Mouse (Mus musculus) spleen, adult 12 weeks (tissue): Measurements from ENCODE around the gene Sox6.

Source experiments
- DNase-seq: peaks from one replicate; pipeline ENCODE4 v3.0.0; 2022; ENCODE audit warnings: low spot score

Sox6 gene

GRCm38 (mm10) chr7:115891482-115891881, 147.1 kb downstream of the Sox6 start:
- DNase-seq, result no peak

DNA sequence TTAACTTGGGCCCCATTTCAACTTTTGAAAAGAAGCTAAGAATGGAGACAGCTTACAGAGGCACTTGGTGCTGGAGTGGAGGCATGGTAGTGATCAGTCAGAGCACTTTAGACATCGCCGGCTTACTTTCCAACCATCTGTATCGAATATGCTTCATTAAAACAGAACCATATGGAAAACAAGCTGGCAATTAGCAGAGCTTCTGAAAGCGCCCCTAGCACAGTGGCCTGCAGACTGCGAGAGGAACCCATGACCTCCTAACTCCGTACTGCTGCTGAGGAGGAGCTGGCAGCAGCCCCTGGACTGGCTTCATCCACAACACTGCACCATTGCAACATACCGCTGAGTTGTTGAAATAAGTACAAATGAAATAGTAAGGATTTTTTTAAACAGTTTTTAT, 148.7 kb downstream of the Sox6 start:
- DNase-seq, result no peak

GRCm38 (mm10) chr7:115888561-115888960, 150.0 kb downstream of the Sox6 start:
- DNase-seq, result no peak

GRCm38 (mm10) chr7:115888120-115888519, 150.5 kb downstream of the Sox6 start:
- DNase-seq, result no peak

DNA sequence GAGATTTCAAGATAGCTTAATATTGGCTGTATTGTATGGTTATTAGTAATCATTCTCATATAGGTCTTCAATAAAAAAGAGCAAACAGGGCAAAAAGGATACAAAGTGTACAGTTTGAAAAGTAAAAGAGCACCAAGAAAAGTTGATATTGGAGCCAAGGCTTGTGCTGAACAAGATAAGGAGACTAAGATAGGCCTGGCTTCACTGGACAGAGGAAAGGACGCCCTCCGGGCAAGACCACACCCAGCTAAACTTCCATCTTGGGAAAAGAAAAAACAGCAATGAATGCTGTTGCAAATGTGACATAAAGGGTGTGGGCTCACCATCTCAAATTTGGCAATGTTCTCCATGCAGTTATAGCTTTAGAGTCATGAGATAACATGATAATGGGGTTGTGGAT, 165.7 kb downstream of the Sox6 start:
- DNase-seq, result peak; percentile 5

GRCm38 (mm10) chr7:115868504-115868903, 170.1 kb downstream of the Sox6 start:
- no peak for DNase-seq

- DNase-seq, result no peak
These were observed 170.9 kb downstream of the Sox6 start for GRCm38 (mm10) chr7:115867518-115868270.

DNA sequence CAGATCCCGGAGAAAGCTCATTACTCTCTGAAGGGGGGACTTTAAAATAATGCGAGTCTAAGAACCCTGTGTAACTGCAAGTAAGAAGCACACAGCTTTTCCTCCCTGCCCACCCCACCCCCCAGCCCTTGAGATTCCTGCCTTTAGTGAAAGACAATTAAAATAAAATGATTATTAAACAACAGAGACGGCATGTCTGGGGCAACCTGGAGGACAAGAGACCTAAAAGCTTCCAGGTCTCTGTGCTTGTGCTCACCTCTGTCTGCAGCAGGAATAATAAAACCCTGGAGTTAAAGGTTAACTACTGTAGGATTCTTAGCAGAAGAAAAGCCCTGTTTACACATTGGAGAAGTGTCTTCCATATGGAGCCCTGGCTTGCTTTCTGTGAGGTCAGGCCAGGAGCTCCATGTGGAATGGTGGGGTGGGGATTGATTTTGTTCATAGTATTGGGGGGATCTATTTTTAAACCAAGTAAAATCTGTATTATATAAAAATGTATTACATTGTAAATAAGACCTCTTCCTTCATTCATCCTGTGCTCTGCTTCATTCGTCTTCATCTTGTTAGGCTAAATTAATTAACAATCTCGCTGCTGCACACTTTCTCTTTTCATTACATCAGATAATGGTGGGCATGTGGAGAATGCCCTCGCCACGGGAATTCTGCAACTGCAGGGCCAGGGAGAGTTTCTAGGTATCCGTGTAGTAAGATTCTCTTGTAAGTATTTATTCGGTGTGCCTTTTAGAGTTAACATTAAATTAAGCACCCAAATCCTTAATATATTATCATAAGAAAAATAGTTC, 171.7 kb downstream of the Sox6 start:
- no peak for DNase-seq

- no peak for DNase-seq
These were observed 172.5 kb downstream of the Sox6 start for GRCm38 (mm10) chr7:115865979-115866697.

GRCm38 (mm10) chr7:115865231-115865630, 173.4 kb downstream of the Sox6 start:
- no peak for DNase-seq

DNA sequence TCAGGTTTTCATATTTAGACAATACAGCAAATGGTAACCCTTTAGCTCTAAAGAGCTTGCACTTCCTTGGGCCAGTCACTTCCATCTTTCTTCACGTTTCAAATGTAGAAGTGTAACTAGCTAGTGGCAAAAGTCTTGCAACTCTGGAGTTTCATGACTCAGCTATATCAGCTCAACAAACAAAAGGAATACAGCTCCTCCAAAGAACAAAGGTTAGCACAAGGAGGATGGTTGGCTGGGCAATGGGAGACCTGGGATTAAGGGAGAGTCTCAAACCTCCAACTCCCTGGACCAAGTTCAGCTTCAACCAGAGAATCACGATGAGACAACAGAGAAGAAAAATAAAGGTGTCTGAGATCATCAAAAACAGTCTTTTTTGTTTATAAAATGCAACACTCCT, 174.2 kb downstream of the Sox6 start:
- no peak for DNase-seq

GRCm38 (mm10) chr7:115859691-115860401, 178.8 kb downstream of the Sox6 start:
- no peak for DNase-seq

GRCm38 (mm10) chr7:115851131-115851530, 187.5 kb downstream of the Sox6 start:
- DNase-seq, result no peak

- peak; percentile 62 for DNase-seq
These were observed 192.7 kb downstream of the Sox6 start for GRCm38 (mm10) chr7:115845791-115846366.

- DNase-seq, result peak; percentile 59
These were observed 193.7 kb downstream of the Sox6 start for GRCm38 (mm10) chr7:115844910-115845309.

- DNase-seq, result peak; percentile 57
These were observed 194.2 kb downstream of the Sox6 start for GRCm38 (mm10) chr7:115844431-115844830.

GRCm38 (mm10) chr7:115842251-115842650, 196.3 kb downstream of the Sox6 start:
- DNase-seq, result no peak

DNA sequence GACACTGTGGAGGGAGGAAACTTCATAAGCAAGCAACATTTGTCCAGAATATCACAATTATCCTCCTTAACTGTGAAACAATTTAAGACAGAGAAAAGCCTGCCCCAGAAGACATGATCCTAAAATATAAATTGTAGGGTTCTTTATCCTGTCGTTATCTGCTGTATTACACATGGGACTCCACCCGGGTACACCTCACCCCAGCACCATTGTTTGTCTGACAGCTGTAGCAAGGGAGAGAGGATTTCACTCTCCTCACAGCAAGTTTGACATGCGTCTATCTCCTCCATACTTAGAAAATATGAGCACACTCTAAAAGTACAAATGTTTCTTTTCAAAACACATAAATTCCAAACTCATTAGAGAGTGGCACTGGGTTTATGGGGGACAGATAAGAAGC, 198.0 kb downstream of the Sox6 start:
- DNase-seq, result no peak

DNA sequence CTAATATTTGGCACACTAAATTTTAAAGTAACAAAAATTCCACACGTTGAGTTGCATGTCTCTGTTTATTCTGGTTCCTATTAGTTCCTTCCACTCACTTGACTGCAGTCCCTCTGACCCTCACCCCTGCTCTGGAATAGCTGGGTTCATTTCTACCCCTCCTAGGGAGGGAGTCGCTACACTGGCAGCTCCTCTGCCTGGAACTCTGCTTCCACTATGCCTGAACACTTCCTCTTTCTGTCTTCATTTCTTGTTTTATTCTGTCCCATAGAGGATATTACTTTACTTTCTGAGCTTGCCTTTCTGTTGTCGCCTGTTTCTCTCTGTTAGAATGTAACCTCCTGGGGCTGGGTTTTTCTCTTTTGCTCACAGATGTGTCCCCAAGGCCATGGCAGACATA, 203.6 kb downstream of the Sox6 start:
- DNase-seq, result no peak

- DNase-seq, result no peak
These were observed 204.9 kb downstream of the Sox6 start for GRCm38 (mm10) chr7:115833701-115834100.
